Mouse (Mus musculus): ENCODE data around the gene Fam117a.

Gene Fam117a

DNA sequence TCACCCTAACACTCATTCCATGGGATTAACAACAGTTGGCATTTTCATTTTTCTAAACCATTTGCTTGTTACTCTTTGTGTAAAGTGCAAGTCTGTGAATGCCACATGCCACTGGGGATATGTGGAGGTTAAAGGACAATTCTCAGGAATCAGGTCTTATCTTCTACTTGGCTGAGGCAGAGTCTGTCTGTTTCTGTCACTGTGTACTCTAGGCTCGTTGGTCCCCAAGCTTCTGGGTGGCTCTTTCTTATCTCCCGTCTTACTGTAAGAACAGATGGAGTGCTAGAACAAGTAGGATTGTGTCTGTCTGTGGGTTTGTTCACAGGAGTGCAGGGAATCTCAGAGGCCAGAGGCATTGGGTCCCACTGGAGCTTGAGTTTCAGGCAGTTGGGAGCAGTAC lies 94.5 kb downstream of the Fam117a start:
- no peak for DNase-seq

Data from cerebellum, postnatal 36 days (tissue).